Mouse (Mus musculus): ENCODE measurements around the gene Grid1. TPM values are rescaled to one million over a fixed set of nuclear protein-coding genes. Genes with fewer than 3 reads are reported as not detected.

Gene Grid1
- total and polyA plus RNA-seq, 2 experiments: 0.46 to 0.55 TPM

DNA sequence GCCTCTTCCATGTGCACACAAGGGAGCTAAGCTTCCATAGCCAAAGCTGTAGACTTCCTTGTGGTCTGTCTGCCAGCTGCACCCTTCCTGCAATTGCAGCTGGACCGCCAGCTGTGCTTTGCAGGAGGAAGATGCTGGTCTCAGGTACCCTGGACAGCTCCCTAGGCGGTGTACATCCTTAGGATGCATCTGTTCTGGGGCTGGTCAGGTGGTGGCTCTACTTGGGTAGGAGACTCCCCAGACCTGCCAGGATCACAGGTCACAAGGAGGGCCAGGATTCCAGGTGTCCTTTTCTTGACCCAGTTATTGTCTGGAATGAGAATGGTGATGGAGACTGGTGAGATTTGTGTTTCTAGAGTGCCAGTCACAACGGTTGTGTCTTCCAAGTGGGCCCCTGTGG, 3.6 kb upstream of the Grid1 start:
- DNase-seq (ENCODE audit: extremely low read depth, low read depth, low spot score): no peak

GRCm38 (mm10) chr14:34818387-34818980, 1.4 kb upstream of the Grid1 start:
- Histone ChIP-seq H3K79me2 (ENCODE audit: control insufficient read depth, insufficient read depth, low read length) (no peaks in the 10 kb centered on the region), H3K27me3 (ENCODE audit: control insufficient read depth, insufficient read depth, low read length) (peaks cover 25% of the 10 kb centered on the region), H3K36me3 (ENCODE audit: control insufficient read depth, insufficient read depth, low read length) (no peaks in the 10 kb centered on the region), H3K4me3 (ENCODE audit: insufficient read depth, low read depth, low read length) (no peak overlapping the region), H3K27ac (replicated peaks; ENCODE audit: insufficient read depth, low read depth, low read length) (no peak overlapping the region), H3K4me1 (ENCODE audit: control insufficient read depth, insufficient read depth, low read length) (no peaks in the 10 kb centered on the region), H3K9ac (ENCODE audit: low read depth, low read length) (no peak overlapping the region)
- no peak for DNase-seq (ENCODE audit: extremely low read depth, low read depth, low spot score)
- TF ChIP-seq POLR2A (IDR thresholded peaks at IDR 0.05; ENCODE audit: extremely low read depth, insufficient read depth, low read length) (no peak), CTCF (IDR thresholded peaks at IDR 0.05; ENCODE audit: low read depth, low read length) (no peak)
- 9% methylated on average over 9 of the region's 9 CpGs for WGBS

More for the DNA sequence above, 3.6 kb upstream of the Grid1 start:
- Histone ChIP-seq H3K4me1 (ENCODE audit: control insufficient read depth, insufficient read depth, low read length) (no peaks in the 10 kb centered on the region), H3K4me3 (ENCODE audit: insufficient read depth, low read depth, low read length) (no peak overlapping the region), H3K27ac (replicated peaks; ENCODE audit: insufficient read depth, low read depth, low read length) (no peak overlapping the region), H3K79me2 (ENCODE audit: control insufficient read depth, insufficient read depth, low read length) (no peaks in the 10 kb centered on the region), H3K9ac (ENCODE audit: low read depth, low read length) (no peak overlapping the region), H3K27me3 (ENCODE audit: control insufficient read depth, insufficient read depth, low read length) (peaks cover 17% of the 10 kb centered on the region), H3K36me3 (ENCODE audit: control insufficient read depth, insufficient read depth, low read length) (no peaks in the 10 kb centered on the region)
- WGBS: 48% methylated on average over 3 of the region's 3 CpGs
- TF ChIP-seq CTCF (IDR thresholded peaks at IDR 0.05; ENCODE audit: low read depth, low read length) (no peak), POLR2A (IDR thresholded peaks at IDR 0.05; ENCODE audit: extremely low read depth, insufficient read depth, low read length) (no peak)

DNA sequence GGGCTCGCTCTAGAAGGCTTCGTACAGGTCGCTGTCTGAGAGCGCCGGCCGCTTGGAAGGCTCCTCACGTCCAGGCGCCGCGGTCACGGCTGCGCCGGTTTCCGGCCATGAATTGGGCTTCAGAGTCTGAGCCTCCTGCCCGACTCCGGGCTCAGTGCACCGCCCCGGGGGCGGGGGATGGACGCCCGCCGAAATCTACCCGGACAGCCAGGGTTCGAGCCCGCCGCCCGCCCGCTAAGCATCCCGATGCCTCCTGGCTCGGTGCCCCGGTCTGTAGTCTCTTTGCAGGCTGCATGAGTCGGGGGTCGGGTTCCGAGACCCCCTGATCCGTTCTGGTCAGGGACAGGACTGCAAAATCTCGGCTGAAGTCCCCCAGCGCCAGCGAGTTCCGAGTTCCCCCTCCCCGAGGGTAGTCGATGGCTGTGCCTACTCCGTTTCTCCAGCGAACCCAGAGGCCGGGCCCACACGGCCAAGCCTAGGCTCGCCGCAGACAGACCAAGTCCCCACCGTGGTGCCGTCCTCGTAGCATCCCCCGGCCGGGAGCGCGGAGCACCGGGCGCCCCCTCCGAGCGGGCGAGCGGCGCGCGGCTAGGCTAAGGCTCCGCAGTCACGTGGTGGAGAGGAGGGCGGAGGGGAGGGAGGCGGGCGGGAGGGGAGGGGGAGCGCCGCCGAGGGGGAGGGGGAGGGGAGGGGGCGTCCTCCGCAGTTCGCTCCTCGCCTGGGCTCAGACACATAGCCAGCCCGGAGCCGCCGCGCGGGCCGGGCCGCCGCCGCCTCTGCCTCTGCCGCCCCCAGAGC, 588 bp upstream of the Grid1 start:
- Histone ChIP-seq H3K27me3 (ENCODE audit: control insufficient read depth, insufficient read depth, low read length) (peaks cover 25% of the 10 kb centered on the region), H3K4me1 (ENCODE audit: control insufficient read depth, insufficient read depth, low read length) (no peaks in the 10 kb centered on the region), H3K36me3 (ENCODE audit: control insufficient read depth, insufficient read depth, low read length) (no peaks in the 10 kb centered on the region), H3K9ac (ENCODE audit: low read depth, low read length) (no peak overlapping the region), H3K27ac (replicated peaks; ENCODE audit: insufficient read depth, low read depth, low read length) (no peak overlapping the region), H3K4me3 (ENCODE audit: insufficient read depth, low read depth, low read length) (peak overlapping the region; percentile 2; the same call in 1 of the 2 replicates), H3K79me2 (ENCODE audit: control insufficient read depth, insufficient read depth, low read length) (no peaks in the 10 kb centered on the region)
- TF ChIP-seq POLR2A (IDR thresholded peaks at IDR 0.05; ENCODE audit: extremely low read depth, insufficient read depth, low read length) (no peak), CTCF (IDR thresholded peaks at IDR 0.05; ENCODE audit: low read depth, low read length) (no peak)
- no peak for DNase-seq (ENCODE audit: extremely low read depth, low read depth, low spot score)
- WGBS: 7% methylated on average over 64 of the region's 85 CpGs

DNA sequence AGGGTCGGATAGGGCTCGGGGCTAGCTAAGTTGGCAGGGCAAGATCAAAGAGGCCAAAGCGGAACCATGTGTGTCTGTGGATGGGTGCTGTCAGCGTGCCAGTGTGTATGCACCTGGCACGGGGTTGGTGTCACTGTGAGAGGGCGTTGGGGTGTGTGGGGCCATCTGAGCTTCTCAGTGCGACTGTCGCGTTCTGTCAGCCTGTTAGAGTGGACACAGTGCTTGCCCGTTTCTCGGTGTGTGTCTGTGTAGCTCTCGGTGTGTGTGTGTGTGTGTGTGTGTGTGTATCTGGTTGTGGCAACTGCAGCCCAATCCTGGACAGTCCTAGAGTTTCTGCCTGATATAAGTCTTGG, 721 bp downstream of the Grid1 start:
- 3% methylated on average over 12 of the region's 12 CpGs for WGBS
- no peak for TF ChIP-seq POLR2A (IDR thresholded peaks at IDR 0.05; ENCODE audit: extremely low read depth, insufficient read depth, low read length)
- no peak for TF ChIP-seq CTCF (IDR thresholded peaks at IDR 0.05; ENCODE audit: low read depth, low read length)
- DNase-seq (ENCODE audit: extremely low read depth, low read depth, low spot score): no peak
- Histone ChIP-seq H3K27ac (replicated peaks; ENCODE audit: insufficient read depth, low read depth, low read length) (no peak overlapping the region), H3K27me3 (ENCODE audit: control insufficient read depth, insufficient read depth, low read length) (peaks cover 25% of the 10 kb centered on the region), H3K9ac (ENCODE audit: low read depth, low read length) (no peak overlapping the region), H3K4me3 (ENCODE audit: insufficient read depth, low read depth, low read length) (peak overlapping the region; percentile 12; the same call in 1 of the 2 replicates), H3K79me2 (ENCODE audit: control insufficient read depth, insufficient read depth, low read length) (no peaks in the 10 kb centered on the region), H3K4me1 (ENCODE audit: control insufficient read depth, insufficient read depth, low read length) (no peaks in the 10 kb centered on the region), H3K36me3 (ENCODE audit: control insufficient read depth, insufficient read depth, low read length) (no peaks in the 10 kb centered on the region)

DNA sequence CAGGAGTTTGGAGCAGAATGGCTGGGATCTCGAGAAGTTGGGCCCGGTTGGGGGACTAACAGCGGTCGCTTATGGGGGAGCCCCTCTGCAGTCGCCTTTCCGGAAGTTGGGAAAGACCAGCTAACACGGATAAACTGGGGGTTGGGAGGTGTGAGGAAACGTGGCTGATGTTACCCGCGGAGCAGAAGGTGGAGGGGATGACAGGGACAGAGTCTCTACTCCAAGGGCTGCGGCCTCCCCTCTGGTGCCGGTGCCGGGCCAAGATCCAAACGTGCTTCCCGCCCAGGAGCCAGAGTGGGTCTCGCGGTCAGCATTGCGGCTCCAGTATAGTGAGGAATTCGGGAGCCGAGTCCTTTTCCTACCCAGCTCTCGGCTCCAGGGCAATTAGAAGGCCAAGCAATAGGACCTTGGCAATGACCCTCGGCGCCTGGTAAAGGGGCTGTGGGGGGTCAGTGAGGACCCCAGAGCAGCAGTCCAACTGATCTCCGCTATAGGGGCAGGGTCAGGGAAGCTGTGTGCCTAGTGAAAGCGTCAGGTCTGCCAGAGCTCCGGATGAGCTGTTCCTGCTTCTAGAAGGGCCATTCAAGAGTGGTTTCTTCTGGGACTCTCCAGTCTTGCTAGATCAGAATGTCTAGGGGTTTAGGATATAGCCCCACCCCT, 1.4 kb downstream of the Grid1 start:
- Histone ChIP-seq H3K27ac (replicated peaks; ENCODE audit: insufficient read depth, low read depth, low read length) (no peak overlapping the region), H3K4me3 (ENCODE audit: insufficient read depth, low read depth, low read length) (no peak overlapping the region), H3K27me3 (ENCODE audit: control insufficient read depth, insufficient read depth, low read length) (peaks cover 24% of the 10 kb centered on the region), H3K4me1 (ENCODE audit: control insufficient read depth, insufficient read depth, low read length) (no peaks in the 10 kb centered on the region), H3K36me3 (ENCODE audit: control insufficient read depth, insufficient read depth, low read length) (no peaks in the 10 kb centered on the region), H3K9ac (ENCODE audit: low read depth, low read length) (no peak overlapping the region), H3K79me2 (ENCODE audit: control insufficient read depth, insufficient read depth, low read length) (no peaks in the 10 kb centered on the region)
- 2% methylated on average over 26 of the region's 26 CpGs for WGBS
- TF ChIP-seq POLR2A (IDR thresholded peaks at IDR 0.05; ENCODE audit: extremely low read depth, insufficient read depth, low read length): no peak
- no peak for TF ChIP-seq CTCF (IDR thresholded peaks at IDR 0.05; ENCODE audit: low read depth, low read length)
- DNase-seq (ENCODE audit: extremely low read depth, low read depth, low spot score): no peak
